Mouse (Mus musculus) frontal cortex, postnatal 36 days (tissue): Measurements from ENCODE around the gene Cntn1.

Source experiments
- DNase-seq, 2 experiments: peaks; one replicate each; pipeline ENCODE4 v3.0.0; 2022; ENCODE audit warnings: low spot score in 2 of 2

The Cntn1 gene

DNA sequence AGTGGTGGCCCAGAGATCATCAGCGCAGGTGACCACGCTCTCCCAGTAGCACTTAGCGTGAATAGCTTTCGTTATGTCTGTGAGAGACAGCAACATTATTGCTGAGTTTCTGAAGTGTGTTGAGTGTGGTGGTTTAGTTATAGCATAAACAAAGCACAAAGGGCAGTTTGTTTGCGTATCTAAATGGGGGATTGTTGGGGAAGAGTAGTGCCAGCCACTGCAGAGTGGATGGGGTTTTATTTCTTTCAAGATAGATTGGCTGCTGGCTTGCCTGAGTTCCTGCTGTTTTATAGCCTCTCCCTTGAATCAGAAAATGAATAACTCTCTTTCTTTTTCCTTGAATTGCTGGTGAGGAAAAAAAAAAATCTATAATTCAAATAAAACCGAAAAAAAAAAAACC is 86.1 kb downstream of the Cntn1 start:
- no peak for DNase-seq

DNA sequence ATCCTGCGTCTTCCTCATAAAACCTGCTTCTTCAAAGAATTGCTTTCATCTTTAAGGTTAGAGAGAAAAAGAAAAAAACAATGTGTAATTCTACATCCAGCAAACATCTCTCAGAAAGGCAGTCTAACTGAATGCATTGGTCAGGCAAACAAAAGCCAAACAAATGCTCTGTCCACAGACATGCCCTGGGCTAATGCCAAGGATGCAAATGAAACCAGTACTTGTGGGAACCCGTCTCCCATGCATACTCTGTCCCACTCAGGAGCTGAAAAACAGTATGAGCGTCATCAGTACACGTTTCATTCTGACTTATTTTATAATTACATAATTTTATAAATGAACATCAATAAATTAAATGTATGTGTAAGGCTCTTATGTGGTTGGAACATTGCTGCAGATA is 91.0 kb downstream of the Cntn1 start:
- no peak for DNase-seq

DNA sequence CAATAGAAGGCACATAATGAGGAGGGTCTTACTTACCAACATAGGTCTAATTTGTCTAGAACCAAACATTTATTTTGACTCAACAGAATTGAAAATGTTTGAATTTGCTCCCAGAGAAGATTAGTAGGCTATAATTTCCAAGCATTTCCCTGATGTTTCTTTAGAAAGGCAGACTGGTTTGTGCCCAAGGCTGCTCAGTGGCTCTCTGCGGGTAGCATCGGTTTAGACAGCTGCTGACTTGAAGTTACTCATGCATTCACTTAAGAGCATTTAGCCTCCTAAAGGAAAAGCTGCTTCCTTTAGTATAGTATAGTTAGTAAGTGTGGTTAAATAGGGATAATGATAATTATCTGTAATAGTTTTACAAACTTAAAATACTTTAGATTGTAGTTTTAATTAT is 104.0 kb downstream of the Cntn1 start:
- DNase-seq, result no peak

DNA sequence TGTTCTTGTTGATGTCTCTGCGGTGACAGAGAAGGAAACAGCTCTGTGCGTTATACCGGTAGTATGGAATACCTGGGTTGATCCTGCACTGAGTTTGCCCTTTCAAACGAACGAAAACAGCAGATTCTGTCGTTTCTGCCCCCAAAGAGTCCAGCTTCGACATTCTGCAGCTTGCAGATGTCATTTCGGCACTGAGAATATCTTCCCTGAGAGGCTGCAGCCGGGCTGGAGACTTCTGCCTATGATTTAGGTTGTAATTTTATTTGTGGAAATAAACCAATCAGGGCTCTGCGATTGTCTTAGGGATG is 109.8 kb downstream of the Cntn1 start:
- DNase-seq, result peak in 1 of 2 experiments; percentile 37

DNA sequence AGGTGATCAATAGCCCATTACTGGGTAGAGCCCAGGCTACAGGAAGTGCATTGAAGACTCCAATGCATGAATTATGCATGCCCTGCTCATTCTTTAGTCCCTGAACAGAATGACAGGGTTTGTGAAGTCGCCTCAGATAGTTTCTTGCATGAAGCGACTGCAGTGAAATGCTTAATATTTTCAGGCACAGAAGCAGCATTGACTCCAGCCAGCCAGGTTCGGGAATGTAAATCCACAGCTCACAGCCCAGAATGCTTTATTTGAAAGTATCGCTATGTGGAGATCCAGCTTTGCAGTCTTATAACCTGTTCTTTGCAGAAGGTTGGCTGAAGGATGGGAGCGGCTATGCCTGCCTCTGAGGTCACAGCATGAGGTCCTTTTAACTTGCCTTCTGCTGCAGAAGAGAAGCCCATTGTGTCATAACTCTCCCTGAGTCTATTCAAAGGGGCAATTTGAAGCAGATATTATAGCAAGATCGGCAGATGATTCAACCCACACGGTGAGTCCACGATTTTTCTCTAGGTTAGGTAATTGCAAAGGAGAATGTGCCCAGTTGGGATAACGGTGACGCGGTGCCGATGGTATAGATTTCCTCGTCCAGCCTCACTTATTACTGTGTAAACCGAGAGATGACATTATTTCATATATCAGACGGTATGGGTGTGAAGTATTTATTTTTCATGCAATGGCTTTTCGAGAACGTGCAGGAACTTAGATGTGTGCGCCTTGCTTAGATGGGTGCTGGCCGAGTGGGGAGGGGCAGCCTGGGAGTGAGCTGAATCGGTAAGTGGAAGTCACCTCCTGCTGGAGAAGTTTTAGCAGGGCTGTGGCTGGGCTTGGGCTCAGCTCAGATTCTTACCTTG is 110.4 kb downstream of the Cntn1 start:
- peak; percentile 41 to 46 for DNase-seq

DNA sequence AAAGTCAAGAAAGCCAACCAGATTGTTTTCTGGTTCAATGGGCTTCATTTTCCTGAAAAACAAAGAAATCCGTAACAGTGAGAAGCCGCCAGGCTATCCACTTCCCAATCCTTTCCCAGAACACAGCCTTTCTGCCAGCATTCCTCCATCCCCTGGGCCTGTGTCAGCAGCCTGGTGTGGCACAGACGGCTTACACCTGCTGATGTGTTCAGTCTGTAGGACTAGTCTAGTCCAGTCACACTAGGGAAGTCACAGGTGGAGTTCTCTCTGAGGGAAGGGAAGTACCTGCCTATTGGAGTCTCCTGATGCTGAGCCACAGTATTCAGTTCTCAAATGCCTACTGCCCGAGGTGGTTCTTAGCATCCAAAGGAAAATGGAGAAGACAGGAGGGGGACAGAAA is 111.9 kb downstream of the Cntn1 start:
- DNase-seq, result no peak

DNA sequence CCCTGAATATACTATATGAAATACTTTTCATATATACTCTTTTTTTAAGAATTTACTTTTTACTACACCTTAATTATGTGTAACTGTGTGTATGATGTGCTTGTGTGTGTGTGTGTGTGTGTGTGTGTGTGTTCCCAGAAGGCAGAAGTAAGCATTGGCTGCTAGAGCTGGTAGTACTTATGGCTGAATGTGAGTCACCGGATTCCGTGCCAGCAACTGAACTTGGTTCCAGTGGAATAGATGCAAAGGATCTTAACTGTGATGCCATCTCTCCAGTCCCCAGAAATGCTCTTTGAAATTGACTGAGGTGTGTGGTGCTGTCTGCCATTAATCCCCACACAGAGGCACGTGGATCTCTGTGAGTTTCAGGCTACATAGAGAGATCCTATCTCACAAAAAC is 113.2 kb downstream of the Cntn1 start:
- peak; percentile 42 to 70 for DNase-seq

DNA sequence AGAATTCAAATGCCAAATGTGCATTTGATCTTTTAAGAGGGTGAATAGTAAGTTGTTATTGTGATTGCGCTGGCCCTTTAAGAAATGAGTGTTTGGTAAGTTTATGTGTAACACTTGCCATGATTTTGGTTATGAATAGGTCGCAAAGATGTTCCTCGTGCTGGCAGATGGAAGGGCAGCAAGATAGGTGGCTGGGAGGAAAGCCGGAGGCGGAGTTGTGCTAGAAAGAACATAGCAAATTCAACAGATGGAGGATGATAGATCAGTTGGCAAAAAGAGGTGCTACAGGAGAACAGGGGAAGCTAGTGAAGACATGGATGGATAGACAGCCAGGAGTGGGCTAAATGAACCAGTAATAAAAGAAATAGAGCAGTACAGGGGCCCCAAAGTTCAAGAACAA is 115.3 kb downstream of the Cntn1 start:
- DNase-seq, result peak; percentile 43 to 68

DNA sequence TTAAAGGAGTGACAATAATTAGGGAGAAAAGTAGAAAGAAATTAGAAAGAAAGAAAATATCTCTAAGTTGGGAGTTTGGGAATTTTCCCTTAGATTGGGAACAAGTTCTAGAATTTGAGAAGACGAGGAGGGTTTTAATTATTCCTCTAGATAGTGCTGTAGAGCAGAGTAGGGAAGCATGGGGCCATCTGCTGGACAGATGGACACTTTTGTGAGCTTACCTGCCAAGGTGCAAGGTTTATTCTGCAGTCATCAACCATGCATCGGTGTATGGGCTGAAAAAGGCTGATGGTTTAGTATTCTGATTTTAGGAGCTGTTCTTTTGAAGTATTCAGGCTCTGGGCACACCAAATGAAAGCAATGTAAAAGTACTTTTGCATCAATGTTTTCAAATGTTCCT is 124.8 kb downstream of the Cntn1 start:
- no peak for DNase-seq

DNA sequence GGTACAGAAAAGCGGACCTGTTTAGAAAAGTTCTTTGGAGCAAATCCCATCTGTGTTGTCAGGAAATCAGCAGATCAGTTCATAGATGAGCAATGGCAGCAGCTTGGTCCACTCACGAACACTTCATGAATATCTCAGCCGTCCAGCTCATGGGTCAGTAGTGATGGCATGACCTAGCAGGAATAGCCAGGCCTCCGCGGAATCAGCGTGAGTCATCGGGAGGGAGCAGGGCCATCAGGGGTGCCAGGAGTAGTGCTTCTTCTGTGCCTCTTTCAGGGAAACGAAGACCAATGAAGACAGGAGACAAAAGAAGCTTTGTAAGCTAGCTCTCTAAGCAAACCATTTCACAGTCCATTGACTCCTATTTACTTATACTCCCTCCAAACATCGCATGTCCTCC is 126.4 kb downstream of the Cntn1 start:
- DNase-seq, result no peak

DNA sequence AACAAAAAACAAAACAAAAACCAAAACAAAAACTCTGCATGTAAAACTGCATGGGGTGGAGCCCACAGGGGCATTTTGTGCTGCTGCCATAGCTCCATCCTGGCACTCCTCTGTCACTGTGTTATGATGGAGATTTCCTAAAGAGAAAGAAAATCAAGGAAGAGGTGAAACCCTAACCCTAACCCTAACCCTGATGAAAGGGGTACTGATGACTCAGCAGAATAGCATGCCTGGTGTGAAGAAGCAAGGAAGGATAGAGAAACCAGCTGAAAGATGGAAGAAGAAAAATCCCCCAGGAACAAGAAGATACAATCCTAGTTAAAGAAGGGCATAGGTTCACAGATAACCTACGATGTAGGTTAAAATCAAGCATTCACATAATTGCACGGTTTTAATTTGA is 134.5 kb downstream of the Cntn1 start:
- DNase-seq, result no peak

DNA sequence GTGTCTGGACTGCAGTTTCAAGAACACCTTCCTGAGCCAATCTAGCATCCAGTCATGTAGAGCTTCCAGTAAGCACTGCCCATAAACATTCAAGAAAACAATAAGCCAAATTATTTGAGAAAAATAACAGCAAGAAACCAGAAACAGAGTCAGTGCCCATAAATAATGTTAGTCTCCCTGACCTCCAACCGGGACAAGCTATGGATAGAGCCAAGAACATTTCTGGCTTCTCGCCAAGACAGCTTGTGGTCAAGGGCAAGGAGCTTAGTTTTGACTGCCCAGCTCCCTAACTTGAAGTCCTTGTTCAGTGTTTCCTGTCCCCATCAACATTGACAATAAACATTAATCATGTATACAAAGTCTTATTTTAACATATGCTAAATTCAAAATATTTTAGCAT is 139.0 kb downstream of the Cntn1 start:
- DNase-seq, result no peak

DNA sequence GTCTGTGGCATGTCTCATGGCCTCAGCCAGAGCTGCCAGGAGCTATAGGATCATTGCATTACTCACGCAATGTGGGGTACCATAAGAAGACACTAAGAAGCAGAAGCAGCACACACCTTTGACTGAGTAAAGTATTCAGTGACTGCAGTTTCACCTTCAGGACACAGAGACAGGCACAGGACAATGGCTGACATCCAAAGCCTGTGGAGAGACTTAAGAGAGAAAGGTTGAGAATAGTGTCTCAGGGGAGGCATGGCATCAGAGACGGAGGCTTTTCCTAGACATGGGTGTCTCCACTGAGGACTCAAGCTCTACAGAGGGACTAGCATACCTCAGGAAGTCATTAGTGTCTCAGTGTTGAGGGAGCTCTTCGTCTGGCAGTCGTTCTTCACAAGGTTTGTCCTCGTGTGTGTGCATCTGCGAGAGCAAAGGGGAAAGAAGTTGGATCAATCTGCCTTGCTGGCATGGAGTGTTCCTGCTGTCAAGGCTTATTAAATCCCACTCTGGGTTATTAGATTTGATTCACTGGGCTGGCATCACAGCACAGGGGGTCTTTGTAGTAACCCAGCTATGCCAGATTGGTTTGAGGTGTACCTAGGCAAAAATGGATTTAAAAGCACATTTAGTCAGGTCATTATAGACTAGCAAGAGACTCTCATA is 149.5 kb downstream of the Cntn1 start:
- no peak for DNase-seq

DNA sequence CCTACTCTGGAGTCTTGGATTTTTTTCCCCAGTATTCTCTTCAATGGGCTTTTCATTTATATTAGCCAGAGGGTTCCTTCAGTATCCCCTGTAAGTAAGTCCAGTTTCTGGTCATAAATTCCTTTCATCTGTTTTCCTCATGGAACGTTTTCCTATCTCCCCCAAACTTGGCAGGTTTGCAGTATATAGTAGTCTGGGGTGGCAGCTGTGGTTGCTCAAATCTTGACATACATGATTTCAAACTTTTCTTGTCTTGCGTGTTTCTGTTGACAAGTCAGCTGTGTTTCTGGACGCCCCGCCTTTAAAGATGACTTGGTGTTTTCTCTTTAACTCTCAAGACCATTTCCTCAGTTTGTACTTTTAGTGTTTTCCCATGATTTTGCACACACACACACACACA is 155.7 kb downstream of the Cntn1 start:
- DNase-seq, result no peak

DNA sequence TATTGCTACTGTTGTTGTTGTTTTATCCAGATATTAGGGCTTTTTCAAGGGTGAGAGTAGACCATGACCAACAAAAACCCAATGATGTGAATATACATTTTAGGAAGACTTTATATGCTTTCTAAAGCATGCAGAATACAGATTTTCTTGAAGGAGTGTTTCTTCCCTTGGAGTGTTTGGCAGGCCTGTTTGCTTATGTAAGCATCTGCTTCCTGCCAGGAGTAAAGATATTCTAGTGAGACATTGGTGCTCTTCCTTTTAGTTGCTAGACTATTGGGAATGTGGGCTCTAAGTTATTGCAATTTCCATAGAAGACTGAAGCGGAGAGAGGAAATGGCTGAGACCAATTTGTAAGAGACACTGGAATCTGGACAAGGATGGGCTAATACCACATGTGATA is 158.8 kb downstream of the Cntn1 start:
- DNase-seq, result peak in 1 of 2 experiments; percentile 71

DNA sequence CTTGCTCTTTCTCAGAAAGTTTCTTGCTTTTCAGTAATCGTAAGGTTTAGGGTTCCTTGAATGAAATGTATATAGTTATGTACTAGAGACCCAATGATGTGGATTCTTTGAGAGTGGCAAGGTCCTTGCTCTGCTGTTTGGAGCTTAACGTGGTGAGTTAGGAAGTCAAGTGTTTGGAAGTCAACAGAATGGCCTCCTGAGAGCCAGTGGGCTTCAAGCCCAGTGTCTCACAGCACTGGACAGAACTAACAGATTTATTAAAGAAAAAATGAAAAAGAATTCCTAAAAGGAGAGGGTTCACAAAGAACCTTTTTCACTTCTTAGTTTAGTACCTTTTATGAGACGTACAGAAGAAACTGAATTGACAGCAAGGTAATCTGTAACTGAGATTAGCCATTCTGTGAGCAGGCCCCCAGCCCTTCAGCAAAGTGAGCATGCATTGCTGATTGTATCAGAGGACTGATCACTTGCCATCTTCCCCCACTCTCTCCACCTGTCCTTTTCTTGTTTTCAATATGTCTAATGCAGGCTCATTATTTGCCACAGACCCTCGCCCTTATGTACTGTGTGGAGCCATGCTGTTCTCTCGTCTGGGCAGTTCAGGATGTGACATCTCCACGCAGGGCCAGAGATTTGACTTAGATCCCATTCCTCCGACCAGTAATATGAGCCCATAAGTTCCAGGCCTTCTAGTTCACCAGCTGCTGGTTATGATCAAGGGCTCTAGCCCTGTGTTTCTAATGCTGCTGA is 159.7 kb downstream of the Cntn1 start:
- no peak for DNase-seq

DNA sequence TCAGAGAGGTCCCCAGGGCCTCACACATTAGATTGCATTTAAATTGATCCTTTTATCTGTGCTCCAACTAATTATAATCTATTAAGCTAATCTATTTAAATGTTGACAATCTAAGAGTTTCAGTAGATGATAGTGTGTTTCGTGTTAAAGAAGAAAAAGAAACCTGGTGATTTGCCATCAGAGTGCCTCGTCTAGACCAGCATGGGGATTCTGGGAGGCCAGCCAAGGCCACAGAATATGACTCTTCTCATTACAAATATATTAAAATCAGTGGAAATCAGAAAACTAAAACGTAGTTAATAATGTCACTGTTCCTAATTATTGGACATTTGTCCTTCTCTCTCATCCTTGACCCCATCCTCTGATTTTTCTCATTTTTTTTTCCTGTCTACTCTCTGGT is 164.9 kb downstream of the Cntn1 start:
- no peak for DNase-seq

DNA sequence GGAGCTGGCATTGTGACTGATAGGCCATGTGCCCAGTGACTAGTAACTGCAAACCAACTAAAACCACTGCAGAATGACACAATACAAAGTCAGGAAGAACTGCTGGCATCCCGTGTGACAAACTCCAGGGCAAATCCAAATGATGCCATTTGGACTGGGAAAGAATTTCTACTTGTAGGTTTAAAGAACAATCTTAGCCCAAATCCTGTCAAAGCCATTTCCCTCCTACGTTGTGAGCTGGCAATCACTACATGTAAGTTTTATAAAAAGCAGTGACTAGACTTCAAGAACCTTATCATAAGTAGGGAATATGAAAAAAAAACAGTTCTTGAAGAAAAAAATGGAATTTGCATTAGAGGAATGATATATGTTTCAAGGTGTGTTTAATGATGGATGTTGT is 170.5 kb downstream of the Cntn1 start:
- DNase-seq, result peak in 1 of 2 experiments; percentile 27

DNA sequence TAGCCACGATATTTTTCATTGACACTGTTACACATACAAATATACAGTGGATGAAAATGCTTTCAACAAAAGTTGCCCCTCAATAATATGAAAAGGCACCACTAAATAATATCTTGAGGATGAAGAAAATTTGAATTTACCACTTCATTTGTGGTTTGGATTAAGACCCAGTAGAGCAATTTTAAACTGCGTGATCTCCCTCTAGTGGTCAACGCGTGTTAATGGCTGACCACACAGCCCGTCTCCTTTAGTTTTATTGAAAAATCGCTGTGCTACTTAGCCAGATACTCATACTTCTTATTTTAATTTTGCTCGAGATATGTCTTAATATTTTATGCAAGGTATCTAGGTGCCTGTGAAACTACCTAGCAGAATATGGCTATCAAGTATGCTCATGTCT is 180.4 kb downstream of the Cntn1 start:
- DNase-seq, result no peak

DNA sequence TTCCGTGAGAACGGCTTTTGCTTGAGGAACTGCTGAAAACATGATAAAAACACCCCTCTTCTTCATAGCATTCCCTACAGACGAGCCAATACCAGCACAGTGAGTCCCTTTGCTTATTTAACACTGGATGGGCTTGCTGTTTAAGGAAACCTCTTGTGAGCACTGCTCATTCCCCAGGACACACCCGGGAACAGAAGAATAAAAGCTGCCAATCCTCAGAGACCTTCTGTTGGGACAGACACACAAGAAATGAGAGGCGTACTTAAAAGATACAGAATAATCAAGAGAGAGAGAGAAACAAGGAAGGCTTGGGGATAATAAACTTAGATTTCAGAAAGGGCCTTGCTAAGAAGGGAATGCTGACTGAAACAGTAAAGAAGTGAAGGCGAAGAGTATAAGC is 184.9 kb downstream of the Cntn1 start:
- DNase-seq, result no peak

DNA sequence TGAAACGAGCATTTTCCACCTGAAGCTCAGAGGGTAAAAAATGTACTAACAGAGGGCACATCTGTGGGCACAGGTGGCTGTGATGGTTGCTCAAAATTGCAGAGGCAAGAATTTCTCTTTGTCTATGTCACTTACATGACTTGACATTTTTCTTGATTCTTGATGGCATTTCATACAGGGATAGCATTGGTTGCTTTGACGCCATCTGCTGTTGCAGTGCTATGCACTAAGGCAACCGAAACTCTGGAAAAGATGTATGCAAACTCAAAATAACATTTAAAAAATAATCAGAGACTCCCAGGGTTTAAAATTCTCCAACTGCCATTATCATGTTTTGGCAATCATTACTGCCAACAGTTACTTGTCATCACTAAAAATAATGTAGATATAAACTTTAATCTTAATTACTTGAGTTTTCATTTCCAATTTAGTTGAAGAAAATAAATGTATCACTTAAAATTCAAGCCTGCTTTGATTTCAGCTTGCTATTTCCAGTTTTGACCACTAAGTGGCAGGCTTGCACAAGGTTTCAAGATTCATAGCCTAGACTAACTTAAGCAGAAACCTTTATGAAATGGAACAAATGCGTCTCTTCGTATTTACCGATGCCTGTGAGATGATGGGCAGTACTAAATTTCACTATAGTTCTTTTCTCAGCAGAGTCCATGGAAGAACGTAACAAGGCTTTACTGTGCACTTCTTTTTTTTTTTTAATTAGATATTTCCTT is 214.2 kb downstream of the Cntn1 start:
- DNase-seq, result peak; percentile 54 to 89

DNA sequence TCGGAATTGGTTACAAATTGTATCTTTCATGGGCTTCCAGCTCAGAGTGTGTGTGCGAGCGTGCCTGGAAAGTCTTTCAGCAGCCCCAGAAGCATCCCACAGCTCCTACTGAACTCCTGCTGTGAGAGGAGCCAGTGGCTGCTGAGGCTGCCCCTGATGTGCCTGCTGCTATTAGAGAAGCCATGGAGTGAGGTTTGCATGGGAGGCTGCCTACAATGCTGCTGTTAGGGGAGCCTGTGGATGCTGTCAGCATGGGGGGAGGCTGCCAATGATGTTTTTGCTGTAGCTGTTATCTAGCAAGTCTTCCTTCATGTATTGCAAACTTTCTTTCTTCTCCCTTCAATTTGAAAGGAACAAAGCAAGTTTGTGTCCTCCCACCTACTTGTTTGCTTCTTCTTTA is 217.4 kb downstream of the Cntn1 start:
- no peak for DNase-seq
